Mouse (Mus musculus) heart, embryonic 12.5 days (tissue): Measurements from ENCODE around the gene Timp2. TPM values are rescaled to one million over a fixed set of nuclear protein-coding genes. Genes with fewer than 3 reads are reported as not detected.
A peak's percentile ranks its signal among the peaks of the same experiment; 100 is the strongest.
"Not testable (repeated sequence)": the region's sequence is repeated elsewhere in the genome, so short reads cannot be mapped to it uniquely, and the experiment has no call there.

ENCODE experiments used
- ATAC-seq: fragments of 200-750 bp; cut with Nextera tagmentation; 2 replicates; pipeline ENCODE4 v1.8.0; 2017; ENCODE audit warnings: moderate TSS enrichment, moderate library complexity; ENCODE audit not compliant: insufficient number of reproducible peaks, low FRiP score
- H3K27ac ChIP-seq: fragments of 300-500 bp; sonication (generic); 2 replicates; pipeline ENCODE4 v1.5.1; 2016; ENCODE audit warnings: mild to moderate bottlenecking, moderate library complexity; ENCODE audit not compliant: poor library complexity, severe bottlenecking
- H3K27me3 ChIP-seq: fragments of 300-500 bp; sonication (generic); replicated peaks from 2 replicates; pipeline ENCODE4 v1.6.1; 2016; ENCODE audit warnings: mild to moderate bottlenecking, moderate library complexity
- H3K36me3 ChIP-seq: fragments of 300-500 bp; sonication (generic); 2 replicates; pipeline ENCODE4 v1.6.1; 2016; ENCODE audit warnings: mild to moderate bottlenecking, moderate library complexity
- H3K4me1 ChIP-seq: fragments of 300-500 bp; sonication (generic); replicated peaks from 2 replicates; pipeline ENCODE4 v1.6.1; 2016; ENCODE audit warnings: mild to moderate bottlenecking
- H3K4me2 ChIP-seq: fragments of 300-500 bp; sonication (generic); 2 replicates; pipeline ENCODE4 v1.6.1; 2016; ENCODE audit warnings: mild to moderate bottlenecking, moderate library complexity
- H3K4me3 ChIP-seq: fragments of 300-500 bp; sonication (generic); 2 replicates; pipeline ENCODE4 v1.5.1; 2016; ENCODE audit warnings: mild to moderate bottlenecking
- H3K9ac ChIP-seq: fragments of 300-500 bp; sonication (generic); 2 replicates; pipeline ENCODE4 v1.6.1; 2016; ENCODE audit warnings: mild to moderate bottlenecking, moderate library complexity
- H3K9me3 ChIP-seq: fragments of 300-500 bp; sonication (generic); replicated peaks from 2 replicates; pipeline ENCODE4 v1.6.1; 2016; ENCODE audit warnings: mild to moderate bottlenecking, moderate library complexity
- WGBS: fragments of 180-500 bp; shearing (Covaris S2); methylation state at CpG from one replicate; pipeline ENCODE4 v1.1.7; 2016; 5-methylcytosine and 5-hydroxymethylcytosine counted together
- polyA plus RNA-seq: library from polyadenylated mRNA; unstranded; fragments of >200 nt; fragmentation: Nextera tagmentation; extraction: Ambion mirVana; gene quantifications from 2 replicates; pipeline ENCODE4 v1.2.1, GENCODE M21; 2016

The Timp2 gene
- polyA plus RNA-seq, 1 experiment from 2014 or later = 72.1 TPM

- 45% methylated on average over 3 of the region's 3 CpGs for WGBS
- H3K4me2 ChIP-seq = no peak overlapping the region
- H3K36me3 ChIP-seq = peaks cover 25% of the 10 kb centered on the region
- H3K9me3 ChIP-seq = no peaks in the 10 kb centered on the region
- peaks cover 26% of the 10 kb centered on the region for H3K4me1 ChIP-seq
- H3K4me3 ChIP-seq = no peak overlapping the region
- no peak overlapping the region for H3K27ac ChIP-seq
- no peak for ATAC-seq
- H3K9ac ChIP-seq = no peak overlapping the region
- no peaks in the 10 kb centered on the region for H3K27me3 ChIP-seq
These were observed 32.9 kb downstream of the Timp2 start for GRCm38 (mm10) chr11:118322647-118323046.

- Histone ChIP-seq H3K9ac (no peak overlapping the region), H3K4me3 (no peak overlapping the region), H3K4me2 (no peak overlapping the region), H3K9me3 (no peaks in the 10 kb centered on the region), H3K4me1 (peaks cover 25% of the 10 kb centered on the region), H3K27ac (no peak overlapping the region), H3K36me3 (peaks cover 25% of the 10 kb centered on the region), H3K27me3 (no peaks in the 10 kb centered on the region)
- no peak for ATAC-seq
- WGBS = 49% methylated on average over 4 of the region's 4 CpGs
These were observed 33.6 kb downstream of the Timp2 start for GRCm38 (mm10) chr11:118321971-118322370.

- WGBS = 78% methylated on average over 7 of the region's 7 CpGs
These were observed 34.0 kb downstream of the Timp2 start for GRCm38 (mm10) chr11:118321500-118321899.

GRCm38 (mm10) chr11:118318678-118319077 is 36.9 kb downstream of the Timp2 start:
- no peak overlapping the region for H3K27ac ChIP-seq
- WGBS = 64% methylated on average over 5 of the region's 5 CpGs
- H3K9ac ChIP-seq = no peak overlapping the region
- no peaks in the 10 kb centered on the region for H3K9me3 ChIP-seq
- no peak overlapping the region for H3K4me2 ChIP-seq
- ATAC-seq = no peak
- peaks cover 22% of the 10 kb centered on the region for H3K4me1 ChIP-seq
- H3K4me3 ChIP-seq = no peak overlapping the region
- H3K36me3 ChIP-seq = peaks cover 40% of the 10 kb centered on the region
- no peaks in the 10 kb centered on the region for H3K27me3 ChIP-seq

More at GRCm38 (mm10) chr11:118321500-118321899, 34.0 kb downstream of the Timp2 start:
- H3K4me3 ChIP-seq = no peak overlapping the region
- H3K9me3 ChIP-seq = no peaks in the 10 kb centered on the region
- H3K4me2 ChIP-seq = no peak overlapping the region
- H3K4me1 ChIP-seq = peaks cover 28% of the 10 kb centered on the region
- H3K36me3 ChIP-seq = peaks cover 25% of the 10 kb centered on the region
- H3K27me3 ChIP-seq = no peaks in the 10 kb centered on the region
- no peak for ATAC-seq
- H3K27ac ChIP-seq = no peak overlapping the region
- H3K9ac ChIP-seq = no peak overlapping the region

- H3K4me3 ChIP-seq = no peak overlapping the region
- WGBS = 16% methylated on average over 7 of the region's 7 CpGs
- ATAC-seq = peak; percentile 18; the same call in 1 of the 2 replicates
- 0 out of 2 replicates have a peak overlapping the region, but pooled peaks have one; percentile 7 for H3K27ac ChIP-seq
- no peak overlapping the region for H3K4me2 ChIP-seq
- no peaks in the 10 kb centered on the region for H3K9me3 ChIP-seq
- H3K4me1 ChIP-seq = peaks cover 19% of the 10 kb centered on the region
- H3K9ac ChIP-seq = no peak overlapping the region
- H3K36me3 ChIP-seq = peaks cover 46% of the 10 kb centered on the region
- no peaks in the 10 kb centered on the region for H3K27me3 ChIP-seq
These were observed 38.4 kb downstream of the Timp2 start for GRCm38 (mm10) chr11:118317129-118317528.

GRCm38 (mm10) chr11:118316231-118316806 is 39.2 kb downstream of the Timp2 start:
- peaks cover 19% of the 10 kb centered on the region for H3K4me1 ChIP-seq
- 0 out of 2 replicates have a peak overlapping the region, but pooled peaks have one; percentile 7 for H3K27ac ChIP-seq
- no peak for ATAC-seq
- no peak overlapping the region for H3K4me3 ChIP-seq
- H3K9me3 ChIP-seq = no peaks in the 10 kb centered on the region
- 36% methylated on average over 8 of the region's 8 CpGs for WGBS
- peaks cover 54% of the 10 kb centered on the region for H3K36me3 ChIP-seq
- no peaks in the 10 kb centered on the region for H3K27me3 ChIP-seq
- H3K9ac ChIP-seq = no peak overlapping the region
- H3K4me2 ChIP-seq = no peak overlapping the region

- peaks cover 65% of the 10 kb centered on the region for H3K36me3 ChIP-seq
- no peak for ATAC-seq
These were observed 43.3 kb downstream of the Timp2 start for GRCm38 (mm10) chr11:118312132-118312723.

GRCm38 (mm10) chr11:118307962-118308361 is 47.6 kb downstream of the Timp2 start:
- ATAC-seq, H3K27me3 ChIP-seq, H3K4me1 ChIP-seq, H3K4me2 ChIP-seq, H3K27ac ChIP-seq, H3K4me3 ChIP-seq, H3K9ac ChIP-seq: not testable (repeated sequence)
- WGBS = 83% methylated on average over 2 of the region's 2 CpGs
- H3K9me3 ChIP-seq = peaks cover 15% of the 10 kb centered on the region
- peaks cover 60% of the 10 kb centered on the region for H3K36me3 ChIP-seq

More at GRCm38 (mm10) chr11:118312132-118312723, 43.3 kb downstream of the Timp2 start:
- no peak overlapping the region for H3K4me2 ChIP-seq
- peaks cover 15% of the 10 kb centered on the region for H3K9me3 ChIP-seq
- WGBS = 77% methylated on average over 6 of the region's 6 CpGs
- H3K4me3 ChIP-seq = no peak overlapping the region
- H3K27ac ChIP-seq = no peak overlapping the region
- H3K9ac ChIP-seq = no peak overlapping the region
- H3K27me3 ChIP-seq = no peaks in the 10 kb centered on the region
- peaks cover 15% of the 10 kb centered on the region for H3K4me1 ChIP-seq

GRCm38 (mm10) chr11:118303959-118304358 is 51.6 kb downstream of the Timp2 start:
- not testable (repeated sequence) for H3K9ac ChIP-seq, ATAC-seq, H3K27ac ChIP-seq, H3K4me1 ChIP-seq, H3K4me2 ChIP-seq, H3K4me3 ChIP-seq, H3K27me3 ChIP-seq
- 85% methylated on average over 4 of the region's 4 CpGs for WGBS
- Histone ChIP-seq H3K36me3 (peaks cover 39% of the 10 kb centered on the region), H3K9me3 (peaks cover 12% of the 10 kb centered on the region)

- Histone ChIP-seq H3K9ac (no peak overlapping the region), H3K4me3 (no peak overlapping the region), H3K36me3 (peaks cover 20% of the 10 kb centered on the region), H3K9me3 (no peaks in the 10 kb centered on the region), H3K4me2 (no peak overlapping the region), H3K4me1 (no peaks in the 10 kb centered on the region), H3K27ac (no peak overlapping the region), H3K27me3 (no peaks in the 10 kb centered on the region)
- WGBS = 73% methylated on average over 2 of the region's 2 CpGs
- ATAC-seq = 0 out of 2 replicates have a peak, but pooled peaks have one; percentile 43
These were observed 56.7 kb downstream of the Timp2 start for GRCm38 (mm10) chr11:118298810-118299209.

GRCm38 (mm10) chr11:118297967-118298366 is 57.6 kb downstream of the Timp2 start:
- Histone ChIP-seq H3K36me3 (peaks cover 12% of the 10 kb centered on the region), H3K4me3 (no peak overlapping the region), H3K4me2 (no peak overlapping the region), H3K9ac (no peak overlapping the region), H3K4me1 (no peaks in the 10 kb centered on the region), H3K9me3 (no peaks in the 10 kb centered on the region), H3K27me3 (no peaks in the 10 kb centered on the region), H3K27ac (no peak overlapping the region)
- WGBS = 74% methylated on average over 3 of the region's 3 CpGs
- no peak for ATAC-seq
